Mouse (Mus musculus) cortical plate, adult 2 months (tissue): ENCODE measurements around the gene Celf2. TPM values are rescaled to one million over a fixed set of nuclear protein-coding genes. Genes with fewer than 3 reads are reported as not detected.
A peak's percentile ranks its signal among the peaks of the same experiment; 100 is the strongest.

Experiments
- H3K27ac ChIP-seq: fragments of 200-500 bp; 2 replicates; pipeline ENCODE4 v1.5.1; 2012; ENCODE audit warnings: low read length, control low read depth, inconsistent platforms; ENCODE audit not compliant: insufficient read depth
- H3K4me1 ChIP-seq: fragments of 200-500 bp; 2 replicates; pipeline ENCODE4 v1.6.1; 2011; ENCODE audit warnings: low read length; ENCODE audit not compliant: control insufficient read depth, insufficient read depth
- H3K4me3 ChIP-seq: fragments of 200-500 bp; 2 replicates; pipeline ENCODE4 v1.5.1; 2011; ENCODE audit warnings: mild to moderate bottlenecking, low read length, control low read depth; ENCODE audit not compliant: insufficient read depth
- CTCF ChIP-seq: fragments of 200-500 bp; IDR thresholded peaks from 2 replicates; pipeline ENCODE4 v1.5.1; 2011; ENCODE audit warnings: mild to moderate bottlenecking, control low read depth, low read length; ENCODE audit not compliant: insufficient read depth; ENCODE audit errors: extremely low read depth
- POLR2A ChIP-seq: fragments of 200-500 bp; IDR thresholded peaks from 2 replicates; pipeline ENCODE4 v1.6.1; 2011; ENCODE audit warnings: mild to moderate bottlenecking, low read length, control low read depth; ENCODE audit not compliant: insufficient read depth; ENCODE audit errors: extremely low read depth
- polyA plus RNA-seq: library from polyadenylated mRNA; depleted of rRNA; stranded (reverse); fragments of >200 nt; gene quantifications from 2 replicates; pipeline ENCODE4 v1.2.3, GENCODE M21; 2012

Gene Celf2
- polyA plus RNA-seq, 1 experiment, result 181 TPM

- Histone ChIP-seq H3K27ac (no peak overlapping the region), H3K4me3 (no peak overlapping the region), H3K4me1 (peaks cover 3% of the 10 kb centered on the region; the same call in 1 of the 2 replicates)
- TF ChIP-seq CTCF, result no peak
- no peak for TF ChIP-seq POLR2A
Observed at GRCm38 (mm10) chr2:6925505-6925904, 583.9 kb downstream of the Celf2 start.

- peaks cover 3% of the 10 kb centered on the region; the same call in 1 of the 2 replicates for H3K4me1 ChIP-seq
- TF ChIP-seq POLR2A, result no peak
- TF ChIP-seq CTCF, result no peak
- H3K4me3 ChIP-seq, result no peak overlapping the region
- no peak overlapping the region for H3K27ac ChIP-seq
Observed at GRCm38 (mm10) chr2:6923738-6924474, 585.5 kb downstream of the Celf2 start.

- TF ChIP-seq POLR2A, result no peak
- TF ChIP-seq CTCF, result no peak
- no peak overlapping the region for H3K27ac ChIP-seq
- H3K4me3 ChIP-seq, result no peak overlapping the region
- H3K4me1 ChIP-seq, result peaks cover 8% of the 10 kb centered on the region
Observed at GRCm38 (mm10) chr2:6915386-6915785, 594.0 kb downstream of the Celf2 start.

- H3K4me3 ChIP-seq, result no peak overlapping the region
- peak overlapping the region; percentile 80 for H3K27ac ChIP-seq
- no peak for TF ChIP-seq CTCF
- no peak for TF ChIP-seq POLR2A
- peaks cover 8% of the 10 kb centered on the region for H3K4me1 ChIP-seq
Observed at GRCm38 (mm10) chr2:6913315-6913714, 596.0 kb downstream of the Celf2 start.

GRCm38 (mm10) chr2:6911932-6912331 is 597.4 kb downstream of the Celf2 start:
- H3K4me3 ChIP-seq, result no peak overlapping the region
- TF ChIP-seq CTCF (no peak), POLR2A (no peak)
- H3K27ac ChIP-seq, result peak overlapping the region; percentile 93; the same call in 1 of the 2 replicates
- peaks cover 9% of the 10 kb centered on the region for H3K4me1 ChIP-seq

- no peak overlapping the region for H3K4me3 ChIP-seq
- TF ChIP-seq POLR2A (no peak), CTCF (no peak)
- H3K4me1 ChIP-seq, result peaks cover 9% of the 10 kb centered on the region
- H3K27ac ChIP-seq, result no peak overlapping the region
Observed at GRCm38 (mm10) chr2:6909921-6910320, 599.4 kb downstream of the Celf2 start.

DNA sequence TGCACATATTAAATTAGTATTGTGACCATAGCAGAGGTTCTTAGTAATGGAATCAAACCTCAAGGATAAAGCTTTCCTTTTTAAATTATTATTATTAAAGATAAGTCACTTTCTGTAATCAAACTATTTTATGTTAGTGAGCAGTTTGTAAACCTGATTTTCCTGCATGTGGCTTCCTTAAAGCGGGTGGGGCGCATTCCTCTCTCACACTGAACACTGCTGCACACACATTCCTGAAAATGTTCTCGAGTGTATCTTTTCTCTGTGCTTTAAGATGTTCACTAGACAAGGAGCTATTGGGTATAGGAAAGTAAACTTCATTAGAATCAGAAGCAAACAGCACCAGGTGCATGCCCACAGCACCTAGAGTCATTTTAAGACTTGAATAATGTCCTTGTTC is 605.0 kb downstream of the Celf2 start:
- TF ChIP-seq CTCF, result no peak
- TF ChIP-seq POLR2A, result no peak
- H3K4me1 ChIP-seq, result peaks cover 3% of the 10 kb centered on the region; the same call in 1 of the 2 replicates
- H3K27ac ChIP-seq, result no peak overlapping the region
- no peak overlapping the region for H3K4me3 ChIP-seq

GRCm38 (mm10) chr2:6903251-6903763 is 606.1 kb downstream of the Celf2 start:
- Histone ChIP-seq H3K4me3 (no peak overlapping the region), H3K4me1 (peaks cover 4% of the 10 kb centered on the region; the same call in 1 of the 2 replicates), H3K27ac (no peak overlapping the region)
- no peak for TF ChIP-seq POLR2A
- no peak for TF ChIP-seq CTCF

DNA sequence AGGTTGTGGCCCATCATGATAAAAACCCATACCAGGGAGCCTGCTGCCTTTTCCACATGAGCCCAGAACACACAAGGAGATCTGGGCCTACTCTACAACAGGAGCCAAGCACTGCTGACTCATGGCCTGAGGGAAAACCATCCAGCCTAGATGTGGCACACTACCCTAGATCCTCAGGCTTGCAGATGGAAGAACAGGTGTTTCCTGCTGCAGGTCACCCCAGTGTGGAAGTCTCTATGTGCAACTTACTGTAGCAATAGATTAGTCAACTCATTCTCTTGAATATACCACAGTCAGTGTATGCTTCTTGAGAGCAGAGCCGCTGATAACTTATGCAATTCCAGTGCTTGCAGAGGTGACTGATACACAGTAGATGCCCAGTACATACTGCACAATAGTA is 612.5 kb downstream of the Celf2 start:
- H3K4me1 ChIP-seq, result peaks cover 7% of the 10 kb centered on the region; the same call in 1 of the 2 replicates
- no peak overlapping the region for H3K4me3 ChIP-seq
- TF ChIP-seq POLR2A, result no peak
- TF ChIP-seq CTCF, result no peak
- H3K27ac ChIP-seq, result no peak overlapping the region

- H3K4me1 ChIP-seq, result peaks cover 5% of the 10 kb centered on the region; the same call in 1 of the 2 replicates
- H3K4me3 ChIP-seq, result no peak overlapping the region
- no peak for TF ChIP-seq CTCF
- peak overlapping the region; percentile 23; the same call in 1 of the 2 replicates for H3K27ac ChIP-seq
Observed at GRCm38 (mm10) chr2:6893597-6893996, 615.8 kb downstream of the Celf2 start.
